Mouse (Mus musculus): ENCODE measurements at regions not wholly inside any gene's neighbourhood (a gene's known extent, or its start where the extent isn't known, plus 50 kb on each side); places are given as distances from the start of the nearest gene placed in this dataset.

- Histone ChIP-seq H3K4me1 (replicated peaks; ENCODE audit: insufficient read depth, low read length) (no peaks in the 10 kb centered on the region), H3K4me3 (replicated peaks; ENCODE audit: low read depth, low read length) (no peak overlapping the region), H3K4me2 (ENCODE audit: low read length) (no peak overlapping the region), H3K27ac (no peak overlapping the region), H3K36me3 (ENCODE audit: insufficient read depth, low read length) (no peaks in the 10 kb centered on the region), H3K9me3 (replicated peaks; ENCODE audit: low read length) (no peaks in the 10 kb centered on the region), H3K9ac (ENCODE audit: low read depth, low read length) (no peak overlapping the region), H3K27me3 (ENCODE audit: insufficient read depth, low read length) (no peaks in the 10 kb centered on the region)
- 91% methylated on average over 11 of the region's 11 CpGs for WGBS
- no peak for ATAC-seq (replicated peaks; ENCODE audit: low FRiP score, low read depth)
- TF ChIP-seq CTCF (IDR thresholded peaks at IDR 0.05; ENCODE audit: low read depth): no peak
- no peak for DNase-seq (ENCODE audit: low spot score)
Observed at GRCm38 (mm10) chr9:84966558-84967154, 345.9 kb upstream of the Gm11114 start.

DNA sequence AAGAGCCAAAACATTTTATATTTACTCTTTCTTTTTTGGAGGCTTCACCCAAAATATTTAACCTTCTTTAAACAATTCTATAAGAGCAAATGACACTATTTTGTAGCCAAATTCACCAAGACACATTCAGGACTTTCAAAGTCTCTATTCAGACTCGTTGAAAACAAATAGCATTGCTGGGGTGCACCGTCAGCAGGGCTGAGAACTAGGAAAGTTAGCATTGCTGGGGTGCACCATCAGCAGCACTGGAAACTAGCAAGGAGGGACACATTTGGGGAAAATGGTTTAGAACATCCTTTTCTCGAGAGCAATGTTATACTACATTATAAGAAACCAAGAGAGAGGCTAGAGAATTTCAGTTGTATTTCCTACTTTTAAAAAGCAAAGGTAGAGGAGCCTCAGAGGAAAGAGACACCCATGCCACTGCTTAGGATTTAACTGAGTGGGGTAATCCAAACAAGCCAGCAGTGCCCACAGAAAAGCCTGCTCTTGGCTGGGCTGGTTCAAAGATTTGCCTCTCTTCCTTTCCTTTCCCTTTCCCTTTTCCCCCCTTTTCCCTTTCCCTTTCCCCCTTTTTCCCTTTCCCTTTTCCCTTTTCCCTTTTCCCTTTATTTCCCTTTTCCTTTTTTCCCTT is 342.5 kb upstream of the Gm11114 start:
- Histone ChIP-seq H3K9ac (ENCODE audit: low read depth, low read length) (no peak overlapping the region), H3K27ac (no peak overlapping the region), H3K27me3 (ENCODE audit: insufficient read depth, low read length) (no peaks in the 10 kb centered on the region), H3K4me2 (ENCODE audit: low read length) (no peak overlapping the region), H3K4me3 (replicated peaks; ENCODE audit: low read depth, low read length) (no peak overlapping the region), H3K4me1 (replicated peaks; ENCODE audit: insufficient read depth, low read length) (no peaks in the 10 kb centered on the region), H3K9me3 (replicated peaks; ENCODE audit: low read length) (no peaks in the 10 kb centered on the region), H3K36me3 (ENCODE audit: insufficient read depth, low read length) (no peaks in the 10 kb centered on the region)
- ATAC-seq (replicated peaks; ENCODE audit: low FRiP score, low read depth) (no peak), DNase-seq (ENCODE audit: low spot score) (no peak)
- no peak for TF ChIP-seq CTCF (IDR thresholded peaks at IDR 0.05; ENCODE audit: low read depth)
- WGBS: 80% methylated on average over 3 of the region's 3 CpGs

GRCm38 (mm10) chr9:84977470-84977869 is 335.1 kb upstream of the Gm11114 start:
- ATAC-seq (replicated peaks; ENCODE audit: low FRiP score, low read depth) (no peak), DNase-seq (ENCODE audit: low spot score) (no peak)
- Histone ChIP-seq H3K4me1 (replicated peaks; ENCODE audit: insufficient read depth, low read length) (no peaks in the 10 kb centered on the region), H3K4me3 (replicated peaks; ENCODE audit: low read depth, low read length) (no peak overlapping the region), H3K27ac (no peak overlapping the region), H3K4me2 (ENCODE audit: low read length) (no peak overlapping the region), H3K9ac (ENCODE audit: low read depth, low read length) (no peak overlapping the region), H3K27me3 (ENCODE audit: insufficient read depth, low read length) (no peaks in the 10 kb centered on the region), H3K9me3 (replicated peaks; ENCODE audit: low read length) (no peaks in the 10 kb centered on the region), H3K36me3 (ENCODE audit: insufficient read depth, low read length) (no peaks in the 10 kb centered on the region)
- WGBS: 76% methylated on average over 5 of the region's 5 CpGs
- TF ChIP-seq CTCF (IDR thresholded peaks at IDR 0.05; ENCODE audit: low read depth): no peak

DNA sequence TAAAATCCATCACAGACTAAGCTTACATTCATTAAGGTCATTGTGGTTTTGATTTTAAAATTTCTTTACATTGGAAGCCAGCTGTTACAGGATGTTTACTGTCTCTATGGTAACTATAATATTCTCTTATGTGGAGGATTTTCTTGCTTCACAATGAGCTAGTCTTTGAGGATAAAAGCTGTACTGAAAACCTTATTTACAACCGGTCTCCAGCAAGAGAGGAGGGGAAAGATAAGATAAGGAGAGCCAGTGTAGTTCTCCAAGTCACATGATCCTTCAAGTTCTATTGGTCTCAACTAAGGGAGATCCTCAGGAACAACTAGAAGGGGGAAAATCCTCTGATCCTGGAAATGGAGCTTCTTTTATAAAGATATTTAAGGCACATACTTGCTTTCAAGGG is 309.2 kb upstream of the Gm11114 start:
- no peak for ATAC-seq (replicated peaks; ENCODE audit: low FRiP score, low read depth)
- WGBS: 53% methylated on average over 1 of the region's 1 CpGs

DNA sequence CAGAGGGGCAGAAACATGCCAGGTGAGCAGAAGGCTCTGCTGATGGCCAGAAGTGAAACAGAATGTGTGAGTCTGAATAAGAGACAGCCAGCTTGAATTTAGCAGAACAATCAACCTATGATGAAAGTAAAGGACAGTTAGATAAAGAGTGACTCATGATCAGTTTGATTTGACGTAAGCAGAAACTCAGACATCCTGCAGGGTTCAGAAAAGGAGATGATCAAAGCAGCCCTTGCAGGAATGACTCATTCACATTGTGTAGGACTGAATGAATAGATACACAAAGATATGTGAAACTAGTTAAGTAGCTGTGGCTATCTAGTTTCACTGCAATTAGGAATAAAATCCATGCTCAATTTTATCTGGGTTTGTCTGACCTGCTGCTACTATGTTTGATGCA is 301.2 kb upstream of the Gm11114 start:
- 68% methylated on average over 1 of the region's 1 CpGs for WGBS
- no peak for DNase-seq (ENCODE audit: low spot score)
- Histone ChIP-seq H3K4me1 (replicated peaks; ENCODE audit: insufficient read depth, low read length) (no peaks in the 10 kb centered on the region), H3K36me3 (ENCODE audit: insufficient read depth, low read length) (no peaks in the 10 kb centered on the region), H3K27me3 (ENCODE audit: insufficient read depth, low read length) (no peaks in the 10 kb centered on the region), H3K4me2 (ENCODE audit: low read length) (no peak overlapping the region), H3K9me3 (replicated peaks; ENCODE audit: low read length) (no peaks in the 10 kb centered on the region), H3K9ac (ENCODE audit: low read depth, low read length) (no peak overlapping the region), H3K27ac (no peak overlapping the region), H3K4me3 (replicated peaks; ENCODE audit: low read depth, low read length) (no peak overlapping the region)
- TF ChIP-seq CTCF (IDR thresholded peaks at IDR 0.05; ENCODE audit: low read depth): no peak
- no peak for ATAC-seq (replicated peaks; ENCODE audit: low FRiP score, low read depth)

More for the DNA sequence above, 309.2 kb upstream of the Gm11114 start:
- H3K36me3 ChIP-seq (ENCODE audit: insufficient read depth, low read length): no peaks in the 10 kb centered on the region
- H3K9me3 ChIP-seq (replicated peaks; ENCODE audit: low read length): no peaks in the 10 kb centered on the region
- no peak for TF ChIP-seq CTCF (IDR thresholded peaks at IDR 0.05; ENCODE audit: low read depth)
- no peak overlapping the region for H3K9ac ChIP-seq (ENCODE audit: low read depth, low read length)
- no peak overlapping the region for H3K27ac ChIP-seq
- no peak overlapping the region for H3K4me2 ChIP-seq (ENCODE audit: low read length)
- no peaks in the 10 kb centered on the region for H3K4me1 ChIP-seq (replicated peaks; ENCODE audit: insufficient read depth, low read length)
- H3K4me3 ChIP-seq (replicated peaks; ENCODE audit: low read depth, low read length): no peak overlapping the region
- no peak for DNase-seq (ENCODE audit: low spot score)
- H3K27me3 ChIP-seq (ENCODE audit: insufficient read depth, low read length): no peaks in the 10 kb centered on the region

- ATAC-seq (replicated peaks; ENCODE audit: low FRiP score, low read depth): no peak
- H3K4me2 ChIP-seq (ENCODE audit: low read length): no peak overlapping the region
- no peak overlapping the region for H3K4me3 ChIP-seq (replicated peaks; ENCODE audit: low read depth, low read length)
- no peaks in the 10 kb centered on the region for H3K36me3 ChIP-seq (ENCODE audit: insufficient read depth, low read length)
- no peak for TF ChIP-seq CTCF (IDR thresholded peaks at IDR 0.05; ENCODE audit: low read depth)
- H3K9ac ChIP-seq (ENCODE audit: low read depth, low read length): no peak overlapping the region
- no peaks in the 10 kb centered on the region for H3K27me3 ChIP-seq (ENCODE audit: insufficient read depth, low read length)
- H3K9me3 ChIP-seq (replicated peaks; ENCODE audit: low read length): no peaks in the 10 kb centered on the region
- H3K4me1 ChIP-seq (replicated peaks; ENCODE audit: insufficient read depth, low read length): no peaks in the 10 kb centered on the region
- no peak for DNase-seq (ENCODE audit: low spot score)
- H3K27ac ChIP-seq: no peak overlapping the region
- WGBS: 38% methylated on average over 2 of the region's 2 CpGs
Observed at GRCm38 (mm10) chr9:85048112-85048978, 264.2 kb upstream of the Gm11114 start.

Measured in kidney, postnatal 0 days (tissue).